Mouse (Mus musculus) hindbrain, embryonic 16.5 days (tissue): ENCODE data around the gene Gm5930. TPM values are rescaled to one million over a fixed set of nuclear protein-coding genes. Genes with fewer than 3 reads are reported as not detected.
"Not testable (repeated sequence)": the region's sequence is repeated elsewhere in the genome, so short reads cannot be mapped to it uniquely, and the experiment has no call there.

ENCODE experiments used
- ATAC-seq: fragments of 200-750 bp; cut with Nextera tagmentation; 2 replicates; pipeline ENCODE4 v1.8.0; 2017; ENCODE audit warnings: moderate TSS enrichment, moderate library complexity
- H3K27ac ChIP-seq: fragments of 300-500 bp; sonication (generic); 2 replicates; pipeline ENCODE4 v1.5.1; 2014; ENCODE audit warnings: low read depth, mild to moderate bottlenecking, control low read depth, low read length, moderate library complexity
- H3K27me3 ChIP-seq: fragments of 300-500 bp; sonication (generic); replicated peaks from 2 replicates; pipeline ENCODE4 v1.6.1; 2014; ENCODE audit warnings: low read length; ENCODE audit not compliant: control insufficient read depth, insufficient read depth
- H3K36me3 ChIP-seq: fragments of 300-500 bp; sonication (generic); 2 replicates; pipeline ENCODE4 v1.6.1; 2014; ENCODE audit warnings: mild to moderate bottlenecking, low read length, moderate library complexity, mixed read lengths; ENCODE audit not compliant: control insufficient read depth, insufficient read depth
- H3K4me1 ChIP-seq: fragments of 300-500 bp; sonication (generic); 2 replicates; pipeline ENCODE4 v1.6.1; 2014; ENCODE audit warnings: low read depth, low read length; ENCODE audit not compliant: control insufficient read depth, insufficient read depth
- H3K4me2 ChIP-seq: fragments of 300-500 bp; sonication (generic); 2 replicates; pipeline ENCODE4 v1.6.1; 2014; ENCODE audit warnings: mild to moderate bottlenecking, low read length, control low read depth, moderate library complexity
- H3K4me3 ChIP-seq: fragments of 300-500 bp; sonication (generic); 2 replicates; pipeline ENCODE4 v1.5.1; 2014; ENCODE audit warnings: mild to moderate bottlenecking, low read length, control low read depth, moderate library complexity
- H3K9ac ChIP-seq: fragments of 300-500 bp; sonication (generic); 2 replicates; pipeline ENCODE4 v1.6.1; 2014; ENCODE audit warnings: low read depth, mild to moderate bottlenecking, control low read depth, low read length, moderate library complexity
- H3K9me3 ChIP-seq: fragments of 300-500 bp; sonication (generic); 2 replicates; pipeline ENCODE4 v1.6.1; 2014; ENCODE audit warnings: mild to moderate bottlenecking, low read length, moderate library complexity; ENCODE audit not compliant: control insufficient read depth
- whole genome bisulfite sequencing: fragments of 180-500 bp; shearing (Covaris S2); extraction: QIAGEN DNeasy Blood & Tissue Kit; methylation state at CpG from one replicate; pipeline ENCODE4 v1.1.7; 2014; 5-methylcytosine and 5-hydroxymethylcytosine counted together
- polyA plus RNA-seq: library from polyadenylated mRNA; unstranded; fragments of >200 nt; fragmentation: Nextera tagmentation; extraction: Ambion mirVana; gene quantifications from 2 replicates; pipeline ENCODE4 v1.2.1, GENCODE M21; 2015

Gene Gm5930
- polyA plus RNA-seq: not detected in 2 replicates

GRCm38 (mm10) chr14:44338484-44338883, at the start of gene Gm5930:
TSS of gene Gm5930 (minus strand) at chr14:44338584.
- H3K4me3 ChIP-seq, H3K9me3 ChIP-seq, H3K36me3 ChIP-seq, H3K4me2 ChIP-seq, ATAC-seq, H3K9ac ChIP-seq, H3K27ac ChIP-seq, H3K4me1 ChIP-seq, H3K27me3 ChIP-seq: not testable (repeated sequence)
- no CpG with 5 or more reads among the region's 2 CpGs for WGBS

- not testable (repeated sequence) for H3K4me3 ChIP-seq, H3K9ac ChIP-seq, H3K27ac ChIP-seq, ATAC-seq, H3K36me3 ChIP-seq, H3K9me3 ChIP-seq, H3K4me1 ChIP-seq, H3K27me3 ChIP-seq, H3K4me2 ChIP-seq
- 79% methylated on average over 3 of the region's 4 CpGs for WGBS
Measured at GRCm38 (mm10) chr14:44384233-44384632, 45.8 kb upstream of the Gm5930 start.

GRCm38 (mm10) chr14:44365057-44365456, 26.7 kb upstream of the Gm5930 start, which contains the start of gene Gm8229:
TSS of gene Gm8229 (plus strand) at chr14:44365357.
- H3K9ac ChIP-seq, H3K9me3 ChIP-seq, H3K4me3 ChIP-seq, H3K4me1 ChIP-seq, ATAC-seq, H3K27me3 ChIP-seq, H3K27ac ChIP-seq, H3K36me3 ChIP-seq, H3K4me2 ChIP-seq: not testable (repeated sequence)
- 87% methylated on average over 4 of the region's 4 CpGs for WGBS

GRCm38 (mm10) chr14:44362301-44362700, 23.9 kb upstream of the Gm5930 start:
- not testable (repeated sequence) for H3K27me3 ChIP-seq, H3K4me1 ChIP-seq, H3K9me3 ChIP-seq, ATAC-seq, H3K9ac ChIP-seq, H3K4me3 ChIP-seq, H3K4me2 ChIP-seq, H3K27ac ChIP-seq, H3K36me3 ChIP-seq

- not testable (repeated sequence) for H3K27ac ChIP-seq, H3K4me1 ChIP-seq, H3K4me3 ChIP-seq, ATAC-seq, H3K4me2 ChIP-seq, H3K9ac ChIP-seq, H3K36me3 ChIP-seq, H3K9me3 ChIP-seq, H3K27me3 ChIP-seq
- 38% methylated on average over 2 of the region's 2 CpGs for WGBS
Measured at GRCm38 (mm10) chr14:44361416-44361815, 23.0 kb upstream of the Gm5930 start.

- H3K36me3 ChIP-seq, H3K27ac ChIP-seq, H3K4me1 ChIP-seq, H3K4me2 ChIP-seq, H3K4me3 ChIP-seq, H3K9ac ChIP-seq, H3K9me3 ChIP-seq, H3K27me3 ChIP-seq, ATAC-seq: not testable (repeated sequence)
- WGBS: 73% methylated on average over 3 of the region's 4 CpGs
Measured at GRCm38 (mm10) chr14:44312049-44312448, 26.3 kb downstream of the Gm5930 start.

- H3K4me2 ChIP-seq, ATAC-seq, H3K4me3 ChIP-seq, H3K36me3 ChIP-seq, H3K4me1 ChIP-seq, H3K27me3 ChIP-seq, H3K27ac ChIP-seq, H3K9ac ChIP-seq, H3K9me3 ChIP-seq: not testable (repeated sequence)
- WGBS: 86% methylated on average over 2 of the region's 2 CpGs
Measured at GRCm38 (mm10) chr14:44285280-44285679, 53.1 kb downstream of the Gm5930 start, which contains the start of gene Gm8220. TSS of gene Gm8220 (plus strand) at chr14:44285580.

Other genes starting within 250 kb of the Gm5930 start
- not detected in 2 replicates for gene Ear2, start 235.9 kb downstream of the Gm5930 start, polyA plus RNA-seq
- gene Gm3327, start 214.7 kb downstream of the Gm5930 start, polyA plus RNA-seq: not detected in 2 replicates
- gene Gm8212, start 140.9 kb downstream of the Gm5930 start, polyA plus RNA-seq: not detected in 2 replicates
- not detected in 2 replicates for gene 4930503E14Rik, start 125.3 kb downstream of the Gm5930 start, polyA plus RNA-seq
- not detected in 2 replicates for gene Gm8220, start 53.0 kb downstream of the Gm5930 start, polyA plus RNA-seq
- gene Gm8229, start 26.8 kb upstream of the Gm5930 start, polyA plus RNA-seq: not detected in 2 replicates
- gene Gm3371, start 72.1 kb upstream of the Gm5930 start, polyA plus RNA-seq: not detected in 2 replicates
- gene Gm8232, start 95.1 kb upstream of the Gm5930 start, polyA plus RNA-seq: not detected in 2 replicates
- gene BC061237, start 153.9 kb upstream of the Gm5930 start, polyA plus RNA-seq: not detected in 2 replicates
- gene Gm17093, start 179.7 kb upstream of the Gm5930 start, polyA plus RNA-seq: not detected in 2 replicates
- gene Gm8247, start 244.6 kb upstream of the Gm5930 start, polyA plus RNA-seq: 0.16 and 0.28 TPM in 2 replicates